Mouse (Mus musculus): ENCODE data around the gene Mrpl41. TPM values are rescaled to one million over a fixed set of nuclear protein-coding genes. Genes with fewer than 3 reads are reported as not detected.
A peak's percentile ranks its signal among the peaks of the same experiment; 100 is the strongest.

Gene Mrpl41
- polyA plus RNA-seq (2015; fragmentation: Nextera tagmentation; extraction: Ambion mirVana): 159 and 182 TPM in 2 replicates

DNA sequence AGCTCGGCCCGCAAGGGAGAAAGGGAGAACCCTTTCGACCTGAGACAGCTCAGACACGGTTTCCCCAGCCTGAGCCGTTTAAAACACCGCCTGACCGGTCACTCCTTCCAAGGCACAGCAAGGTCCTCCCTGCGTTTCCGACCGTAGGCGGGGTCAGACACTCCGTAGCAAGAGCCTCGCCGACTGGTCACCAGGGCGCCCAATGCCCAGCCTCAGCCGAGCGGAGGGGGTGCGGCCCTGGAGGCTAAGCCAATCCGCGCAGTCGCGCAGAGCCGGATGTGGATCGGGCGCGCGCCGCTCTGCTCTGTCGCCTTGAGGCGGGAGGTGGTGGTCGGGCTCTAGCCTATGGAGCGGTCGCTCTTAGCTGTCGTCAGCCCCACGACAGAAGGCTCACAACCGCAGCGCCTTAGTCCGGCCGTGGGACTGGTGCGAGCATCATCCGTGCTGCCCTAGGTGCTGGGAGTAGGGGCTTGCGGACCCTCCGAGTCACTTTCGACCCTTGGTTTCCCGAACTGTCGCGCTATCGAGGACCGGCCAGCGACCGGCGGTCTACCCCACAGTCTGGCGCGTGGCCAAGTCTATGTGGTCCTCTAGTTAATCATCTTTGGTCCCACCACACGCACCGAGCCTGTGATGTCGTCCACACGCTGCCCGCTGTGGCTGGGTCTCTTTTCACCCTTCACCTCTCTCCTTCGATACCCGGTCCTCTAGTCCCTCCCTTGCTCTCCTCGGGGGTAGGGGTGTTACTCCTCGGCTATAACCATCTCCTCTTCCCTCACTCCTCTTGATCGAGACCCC is at the start of gene Mrpl41:
TSS of gene Mrpl41 (minus strand) at position 193 of the 798 bp plus-strand sequence.
- peak; percentile 100 for ATAC-seq
- WGBS: under 1% methylated on average over 56 of the region's 64 CpGs

GRCm38 (mm10) chr2:25022678-25023077 is 47.8 kb upstream of the Mrpl41 start:
- no peaks in the 10 kb centered on the region for H3K9me3 ChIP-seq (ENCODE audit: control insufficient read depth, low read length)
- ATAC-seq: no peak
- 90% methylated on average over 1 of the region's 1 CpGs for WGBS

More for the DNA sequence above, at the start of gene Mrpl41:
- H3K9ac ChIP-seq (ENCODE audit: low read depth, low read length): peak within 1 kb of the TSS; percentile 85
- no peaks in the 10 kb centered on the region for H3K9me3 ChIP-seq (ENCODE audit: control insufficient read depth, low read length)
- peak within 1 kb of the TSS; percentile 79 for H3K4me3 ChIP-seq (ENCODE audit: low read length)
- H3K27me3 ChIP-seq (replicated peaks; ENCODE audit: control insufficient read depth, insufficient read depth, low read length): no peaks in the 10 kb centered on the region
- H3K36me3 ChIP-seq (ENCODE audit: control insufficient read depth, insufficient read depth, low read length): peaks cover 20% of the 10 kb centered on the region
- H3K4me1 ChIP-seq (ENCODE audit: control insufficient read depth, insufficient read depth, low read depth, low read length): peaks cover 20% of the 10 kb centered on the region
- H3K27ac ChIP-seq (ENCODE audit: low read depth, low read length): peak within 1 kb of the TSS; percentile 89
- H3K4me2 ChIP-seq (ENCODE audit: low read length): peak within 1 kb of the TSS; percentile 70

GRCm38 (mm10) chr2:25008250-25008649 is 33.4 kb upstream of the Mrpl41 start:
- Histone ChIP-seq H3K27me3 (replicated peaks; ENCODE audit: control insufficient read depth, insufficient read depth, low read length) (no peaks in the 10 kb centered on the region), H3K9ac (ENCODE audit: low read depth, low read length) (no peak overlapping the region), H3K4me3 (ENCODE audit: low read length) (no peak overlapping the region), H3K4me1 (ENCODE audit: control insufficient read depth, insufficient read depth, low read depth, low read length) (no peaks in the 10 kb centered on the region), H3K4me2 (ENCODE audit: low read length) (no peak overlapping the region), H3K9me3 (ENCODE audit: control insufficient read depth, low read length) (no peaks in the 10 kb centered on the region), H3K27ac (ENCODE audit: low read depth, low read length) (no peak overlapping the region), H3K36me3 (ENCODE audit: control insufficient read depth, insufficient read depth, low read length) (no peaks in the 10 kb centered on the region)
- no peak for ATAC-seq

More at GRCm38 (mm10) chr2:25022678-25023077, 47.8 kb upstream of the Mrpl41 start:
- H3K27ac ChIP-seq (ENCODE audit: low read depth, low read length): no peak overlapping the region
- no peak overlapping the region for H3K9ac ChIP-seq (ENCODE audit: low read depth, low read length)
- H3K4me1 ChIP-seq (ENCODE audit: control insufficient read depth, insufficient read depth, low read depth, low read length): no peaks in the 10 kb centered on the region
- H3K4me2 ChIP-seq (ENCODE audit: low read length): no peak overlapping the region
- no peaks in the 10 kb centered on the region for H3K27me3 ChIP-seq (replicated peaks; ENCODE audit: control insufficient read depth, insufficient read depth, low read length)
- no peak overlapping the region for H3K4me3 ChIP-seq (ENCODE audit: low read length)
- H3K36me3 ChIP-seq (ENCODE audit: control insufficient read depth, insufficient read depth, low read length): no peaks in the 10 kb centered on the region

DNA sequence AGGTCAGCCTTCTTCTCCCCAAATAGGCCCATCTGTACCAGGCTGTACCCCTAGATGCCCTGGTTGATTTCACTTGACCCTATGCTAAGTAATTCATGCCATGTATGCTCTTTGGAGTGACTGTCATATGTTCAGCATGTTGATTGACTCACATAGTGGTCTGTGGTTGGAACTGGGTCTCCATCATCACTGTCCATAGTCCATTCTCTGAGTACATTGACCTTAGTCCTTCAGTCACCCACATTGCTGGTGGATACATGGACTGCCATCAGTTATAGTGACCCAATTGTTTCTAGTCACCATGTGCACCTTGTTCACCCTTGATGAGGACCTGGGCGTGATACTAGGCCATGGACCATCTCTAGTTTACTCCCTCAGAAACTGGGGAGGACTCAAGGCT is 31.9 kb upstream of the Mrpl41 start:
- Histone ChIP-seq H3K4me3 (ENCODE audit: low read length) (no peak overlapping the region), H3K36me3 (ENCODE audit: control insufficient read depth, insufficient read depth, low read length) (no peaks in the 10 kb centered on the region), H3K9me3 (ENCODE audit: control insufficient read depth, low read length) (no peaks in the 10 kb centered on the region), H3K4me1 (ENCODE audit: control insufficient read depth, insufficient read depth, low read depth, low read length) (no peaks in the 10 kb centered on the region), H3K27me3 (replicated peaks; ENCODE audit: control insufficient read depth, insufficient read depth, low read length) (no peaks in the 10 kb centered on the region), H3K27ac (ENCODE audit: low read depth, low read length) (no peak overlapping the region), H3K4me2 (ENCODE audit: low read length) (no peak overlapping the region), H3K9ac (ENCODE audit: low read depth, low read length) (no peak overlapping the region)
- WGBS: 90% methylated on average over 1 of the region's 1 CpGs
- ATAC-seq: no peak

- H3K27me3 ChIP-seq (replicated peaks; ENCODE audit: control insufficient read depth, insufficient read depth, low read length): no peaks in the 10 kb centered on the region
- ATAC-seq: 0 out of 2 replicates have a peak, but pooled peaks have one; percentile 20
- no peak overlapping the region for H3K4me3 ChIP-seq (ENCODE audit: low read length)
- 68% methylated on average over 9 of the region's 9 CpGs for WGBS
- no peaks in the 10 kb centered on the region for H3K36me3 ChIP-seq (ENCODE audit: control insufficient read depth, insufficient read depth, low read length)
- no peak overlapping the region for H3K4me2 ChIP-seq (ENCODE audit: low read length)
- H3K9me3 ChIP-seq (ENCODE audit: control insufficient read depth, low read length): no peaks in the 10 kb centered on the region
- H3K4me1 ChIP-seq (ENCODE audit: control insufficient read depth, insufficient read depth, low read depth, low read length): no peaks in the 10 kb centered on the region
- H3K27ac ChIP-seq (ENCODE audit: low read depth, low read length): no peak overlapping the region
- H3K9ac ChIP-seq (ENCODE audit: low read depth, low read length): no peak overlapping the region
Observed at GRCm38 (mm10) chr2:25003946-25004786, 29.3 kb upstream of the Mrpl41 start.

- Histone ChIP-seq H3K9ac (ENCODE audit: low read depth, low read length) (no peak overlapping the region), H3K27ac (ENCODE audit: low read depth, low read length) (no peak overlapping the region), H3K4me3 (ENCODE audit: low read length) (no peak overlapping the region), H3K4me1 (ENCODE audit: control insufficient read depth, insufficient read depth, low read depth, low read length) (no peaks in the 10 kb centered on the region), H3K9me3 (ENCODE audit: control insufficient read depth, low read length) (no peaks in the 10 kb centered on the region), H3K27me3 (replicated peaks; ENCODE audit: control insufficient read depth, insufficient read depth, low read length) (no peaks in the 10 kb centered on the region), H3K36me3 (ENCODE audit: control insufficient read depth, insufficient read depth, low read length) (no peaks in the 10 kb centered on the region), H3K4me2 (ENCODE audit: low read length) (no peak overlapping the region)
- WGBS: 74% methylated on average over 3 of the region's 3 CpGs
- no peak for ATAC-seq
Observed at GRCm38 (mm10) chr2:25000544-25001235, 25.8 kb upstream of the Mrpl41 start.

GRCm38 (mm10) chr2:24996471-24996870 is 21.6 kb upstream of the Mrpl41 start:
- no peak overlapping the region for H3K4me3 ChIP-seq (ENCODE audit: low read length)
- WGBS: 94% methylated on average over 2 of the region's 2 CpGs
- H3K36me3 ChIP-seq (ENCODE audit: control insufficient read depth, insufficient read depth, low read length): no peaks in the 10 kb centered on the region
- H3K9ac ChIP-seq (ENCODE audit: low read depth, low read length): no peak overlapping the region
- H3K4me2 ChIP-seq (ENCODE audit: low read length): no peak overlapping the region
- no peak for ATAC-seq
- no peaks in the 10 kb centered on the region for H3K4me1 ChIP-seq (ENCODE audit: control insufficient read depth, insufficient read depth, low read depth, low read length)
- H3K9me3 ChIP-seq (ENCODE audit: control insufficient read depth, low read length): no peaks in the 10 kb centered on the region
- H3K27me3 ChIP-seq (replicated peaks; ENCODE audit: control insufficient read depth, insufficient read depth, low read length): no peaks in the 10 kb centered on the region
- H3K27ac ChIP-seq (ENCODE audit: low read depth, low read length): no peak overlapping the region

DNA sequence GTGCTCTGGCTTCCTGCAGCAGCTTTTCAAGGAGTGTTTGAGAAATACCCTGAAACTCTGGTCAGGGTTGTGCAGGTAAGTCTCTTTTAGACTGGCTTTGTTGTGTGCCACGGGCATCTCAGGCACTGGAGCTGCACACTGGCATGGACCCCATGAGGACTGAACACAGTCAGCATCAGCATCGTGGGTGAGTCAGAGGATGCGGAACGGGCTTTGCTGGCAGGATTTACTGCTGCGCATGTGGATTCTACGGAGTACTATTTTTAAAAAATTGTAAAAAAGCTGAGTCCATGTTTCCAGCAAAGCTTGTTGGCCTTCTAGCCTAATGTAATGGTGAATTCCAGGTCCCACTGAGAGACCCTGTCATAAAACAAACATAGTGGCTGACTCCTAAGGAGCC is 20.4 kb upstream of the Mrpl41 start:
- no peak overlapping the region for H3K9ac ChIP-seq (ENCODE audit: low read depth, low read length)
- no peak overlapping the region for H3K27ac ChIP-seq (ENCODE audit: low read depth, low read length)
- H3K4me2 ChIP-seq (ENCODE audit: low read length): no peak overlapping the region
- no peaks in the 10 kb centered on the region for H3K36me3 ChIP-seq (ENCODE audit: control insufficient read depth, insufficient read depth, low read length)
- WGBS: 90% methylated on average over 6 of the region's 6 CpGs
- H3K9me3 ChIP-seq (ENCODE audit: control insufficient read depth, low read length): no peaks in the 10 kb centered on the region
- H3K4me1 ChIP-seq (ENCODE audit: control insufficient read depth, insufficient read depth, low read depth, low read length): no peaks in the 10 kb centered on the region
- no peaks in the 10 kb centered on the region for H3K27me3 ChIP-seq (replicated peaks; ENCODE audit: control insufficient read depth, insufficient read depth, low read length)
- no peak for ATAC-seq
- H3K4me3 ChIP-seq (ENCODE audit: low read length): no peak overlapping the region

- H3K27ac ChIP-seq (ENCODE audit: low read depth, low read length): no peak overlapping the region
- H3K36me3 ChIP-seq (ENCODE audit: control insufficient read depth, insufficient read depth, low read length): no peaks in the 10 kb centered on the region
- 76% methylated on average over 2 of the region's 2 CpGs for WGBS
- H3K9me3 ChIP-seq (ENCODE audit: control insufficient read depth, low read length): no peaks in the 10 kb centered on the region
- H3K4me3 ChIP-seq (ENCODE audit: low read length): no peak overlapping the region
- no peak for ATAC-seq
- H3K4me1 ChIP-seq (ENCODE audit: control insufficient read depth, insufficient read depth, low read depth, low read length): no peaks in the 10 kb centered on the region
- no peak overlapping the region for H3K9ac ChIP-seq (ENCODE audit: low read depth, low read length)
- no peaks in the 10 kb centered on the region for H3K27me3 ChIP-seq (replicated peaks; ENCODE audit: control insufficient read depth, insufficient read depth, low read length)
- no peak overlapping the region for H3K4me2 ChIP-seq (ENCODE audit: low read length)
Observed at GRCm38 (mm10) chr2:24987762-24988161, 12.9 kb upstream of the Mrpl41 start.

Measured in hindbrain, embryonic 16.5 days (tissue).